Mouse (Mus musculus) CH12.LX (cell line): ENCODE measurements around the gene Pde6d. TPM values are rescaled to one million over a fixed set of nuclear protein-coding genes. Genes with fewer than 3 reads are reported as not detected.
"Not testable (repeated sequence)": the region's sequence is repeated elsewhere in the genome, so short reads cannot be mapped to it uniquely, and the experiment has no call there.

Experiments
- DNase-seq: peaks from one replicate; pipeline ENCODE4 v3.0.0-alpha.2; 2013; ENCODE audit errors: extremely low read depth
- H3K27ac ChIP-seq: 2 replicates; pipeline ENCODE4 v1.5.1; 2012; ENCODE audit warnings: low read depth, mild to moderate bottlenecking, control low read depth, moderate library complexity; ENCODE audit not compliant: insufficient read depth
- H3K27me3 ChIP-seq: replicated peaks from 2 replicates; pipeline ENCODE3; 2012; ENCODE audit warnings: inconsistent platforms
- H3K36me3 ChIP-seq, 2 experiments: replicated peaks in 1 of 2; 2 replicates each; pipeline versions ENCODE3 to v1.6.1; 2012; ENCODE audit warnings: inconsistent platforms in 1 of 2, low read length in 1 of 2, mild to moderate bottlenecking in 1 of 2, mixed read lengths in 1 of 2, moderate library complexity in 1 of 2; ENCODE audit not compliant: control insufficient read depth in 1 of 2, insufficient read depth in 1 of 2
- H3K4me1 ChIP-seq, 2 experiments: 2 replicates each; pipeline ENCODE4 v1.6.1; 2012; ENCODE audit warnings: inconsistent platforms in 1 of 2, moderate library complexity in 1 of 2; ENCODE audit not compliant: insufficient read depth in 2 of 2, control insufficient read depth in 1 of 2
- H3K4me2 ChIP-seq: 2 replicates; pipeline ENCODE4 v1.6.1; 2012; ENCODE audit warnings: low read depth, mild to moderate bottlenecking, control low read depth; ENCODE audit not compliant: poor library complexity, insufficient read depth, severe bottlenecking
- H3K4me3 ChIP-seq, 3 experiments: fragments of 150-350 bp in 1 of 3; sonication (generic) in 1 of 3; replicated peaks in 1 of 3; 2 replicates each; pipeline versions ENCODE3 to v1.5.1; 2011 to 2012; ENCODE audit warnings: low read depth in 2 of 3, low read length in 2 of 3, mild to moderate bottlenecking in 2 of 3, moderate library complexity in 2 of 3, control low read depth in 1 of 3, improper control_type of control experiment in 1 of 3, inconsistent platforms in 1 of 3, mixed read lengths in 1 of 3; ENCODE audit not compliant: poor library complexity in 1 of 3
- H3K79me2 ChIP-seq: replicated peaks from 2 replicates; pipeline ENCODE4 v1.6.1; 2012; ENCODE audit warnings: mild to moderate bottlenecking, moderate library complexity; ENCODE audit not compliant: control insufficient read depth, poor library complexity, insufficient read depth, severe bottlenecking; ENCODE audit errors: extremely low read depth
- H3K9ac ChIP-seq: 2 replicates; pipeline ENCODE4 v1.6.1; 2012; ENCODE audit warnings: low read depth, mild to moderate bottlenecking, control low read depth, moderate library complexity; ENCODE audit not compliant: insufficient read depth
- H3K9me3 ChIP-seq: replicated peaks from 2 replicates; pipeline ENCODE3; 2012; ENCODE audit warnings: low read length, inconsistent platforms, mixed read lengths
- CHD1 ChIP-seq: IDR thresholded peaks from 2 replicates; pipeline ENCODE4 v1.6.1; 2012; ENCODE audit warnings: low read depth, low read length, improper control_type of control experiment, inconsistent platforms
- CTCF ChIP-seq, 2 experiments: IDR thresholded peaks in 1 of 2; conservative IDR thresholded peaks in 1 of 2; 2 replicates each; pipeline ENCODE4 v1.5.1; 2011 to 2012; ENCODE audit warnings: low read depth in 2 of 2, low read length in 2 of 2, improper control_type of control experiment in 1 of 2, inconsistent platforms in 1 of 2, mild to moderate bottlenecking in 1 of 2, moderate library complexity in 1 of 2
- GABPA ChIP-seq: IDR thresholded peaks from 2 replicates; pipeline ENCODE4 v1.6.1; 2012; ENCODE audit warnings: low read depth, low read length, improper control_type of control experiment, inconsistent platforms; ENCODE audit not compliant: insufficient replicate concordance
- JUN ChIP-seq: IDR thresholded peaks from 2 replicates; pipeline ENCODE4 v1.6.1; 2011; ENCODE audit warnings: low read depth, mild to moderate bottlenecking, low read length, improper control_type of control experiment, moderate library complexity; ENCODE audit not compliant: insufficient read depth
- MAZ ChIP-seq: IDR thresholded peaks from 2 replicates; pipeline ENCODE4 v1.6.1; 2012; ENCODE audit warnings: low read depth, mild to moderate bottlenecking, inconsistent platforms, low read length, improper control_type of control experiment, moderate library complexity
- MEF2A ChIP-seq: IDR thresholded peaks from 2 replicates; pipeline ENCODE4 v1.6.1; 2014; ENCODE audit warnings: low read depth, mild to moderate bottlenecking, inconsistent platforms, low read length, improper control_type of control experiment, borderline replicate concordance
- MXI1 ChIP-seq: IDR thresholded peaks from 2 replicates; pipeline ENCODE4 v1.6.1; 2011; ENCODE audit warnings: mild to moderate bottlenecking, low read depth, low read length, improper control_type of control experiment
- NRF1 ChIP-seq: IDR thresholded peaks from 2 replicates; pipeline ENCODE4 v1.6.1; 2014; ENCODE audit warnings: low read depth, mild to moderate bottlenecking, inconsistent platforms, low read length, improper control_type of control experiment, moderate library complexity
- PAX5 ChIP-seq: IDR thresholded peaks from 2 replicates; pipeline ENCODE4 v1.6.1; 2012; ENCODE audit warnings: low read length, inconsistent platforms, mixed read lengths
- POLR2A ChIP-seq: IDR thresholded peaks from 2 replicates; pipeline ENCODE4 v1.6.1; 2011; ENCODE audit warnings: low read depth, mild to moderate bottlenecking, improper control_type of control experiment, low read length
- POLR2AphosphoS2 ChIP-seq: IDR thresholded peaks from 2 replicates; pipeline ENCODE4 v1.6.1; 2011; ENCODE audit warnings: low read depth, low read length, improper control_type of control experiment
- RAD21 ChIP-seq: IDR thresholded peaks from 2 replicates; pipeline ENCODE4 v1.6.1; 2011; ENCODE audit warnings: low read depth, mild to moderate bottlenecking, low read length, improper control_type of control experiment, moderate library complexity
- TBP ChIP-seq: conservative IDR thresholded peaks from 2 replicates; pipeline ENCODE4 v1.6.1; 2011; ENCODE audit warnings: low read depth, low read length, improper control_type of control experiment
- UBTF ChIP-seq: IDR thresholded peaks from 2 replicates; pipeline ENCODE4 v1.6.1; 2012; ENCODE audit warnings: low read depth, mild to moderate bottlenecking, inconsistent platforms, low read length, improper control_type of control experiment, moderate library complexity
- ZKSCAN1 ChIP-seq: IDR thresholded peaks from 2 replicates; pipeline ENCODE4 v1.6.1; 2012; ENCODE audit warnings: low read depth, inconsistent platforms, low read length, improper control_type of control experiment, borderline replicate concordance
- ZMIZ1 ChIP-seq: IDR thresholded peaks from 2 replicates; pipeline ENCODE4 v1.6.1; 2012; ENCODE audit warnings: low read depth, mild to moderate bottlenecking, inconsistent platforms, low read length, improper control_type of control experiment
- ZNF384 ChIP-seq: IDR thresholded peaks from 2 replicates; pipeline ENCODE4 v1.6.1; 2012; ENCODE audit warnings: low read depth, low read length, improper control_type of control experiment, inconsistent platforms
- dilution Hi-C: fragments of 300-500 bp; cut with MboI; formaldehyde crosslinking; loops from 2 replicates; pipeline ENCODE4 v1.14.3; 2020; ENCODE audit warnings: low sequenced_read_pairs; ENCODE audit not compliant: extremely low pct_unique_long_range_greater_than_20kb, extremely low pct_ligation_motif_present
- in situ Hi-C: fragments of 300-500 bp; cut with MboI; formaldehyde crosslinking; loops from 3 replicates; pipeline ENCODE4 v1.14.3; 2019; ENCODE audit warnings: low sequenced_read_pairs, low pct_ligation_motif_present, low pct_unique_long_range_greater_than_20kb, mixed read lengths
- polyA plus RNA-seq: library from polyadenylated mRNA; unstranded; fragments of >175 nt; gene quantifications from 2 replicates; pipeline ENCODE4 v1.2.1, GENCODE M21; 2012; ENCODE audit warnings: low read depth; ENCODE audit not compliant: insufficient read length
- total RNA-seq, 2 experiments: library from RNA; depleted of rRNA; stranded (reverse); fragments of 300-350 nt in 1 of 2; fragments of >200 nt in 1 of 2; gene quantifications; 2 replicates each; pipeline ENCODE4 v1.2.3; 2012 to 2014

The Pde6d gene
- total and polyA plus RNA-seq, 3 experiments = 7.1 to 23.2 (median 20.8) TPM

- no peak for DNase-seq
- TF ChIP-seq JUN = no peak
- no peak overlapping the region for H3K9ac ChIP-seq
- H3K4me2 ChIP-seq = no peak overlapping the region
- no peaks in the 10 kb centered on the region for H3K9me3 ChIP-seq
- no peaks in the 10 kb centered on the region for H3K79me2 ChIP-seq
- no peak overlapping the region for H3K4me3 ChIP-seq
- in situ Hi-C loops (no loop called here), dilution Hi-C loops (no loop called here)
- H3K36me3 ChIP-seq = peaks cover 22 to 63% of the 10 kb centered on the region in 2 experiments
- no peaks in the 10 kb centered on the region for H3K27me3 ChIP-seq
- no peak overlapping the region for H3K27ac ChIP-seq
- H3K4me1 ChIP-seq = no peaks in the 10 kb centered on the region
Observed at GRCm38 (mm10) chr1:86546797-86547196, 35.6 kb downstream of the Pde6d start.

- DNase-seq = no peak
- Histone ChIP-seq H3K4me1 (no peaks in the 10 kb centered on the region; a peak in 1 of 4 replicates), H3K9ac (no peak overlapping the region), H3K27ac (no peak overlapping the region), H3K4me3 (no peak overlapping the region), H3K9me3 (no peaks in the 10 kb centered on the region), H3K27me3 (no peaks in the 10 kb centered on the region), H3K36me3 (peaks cover 22 to 54% of the 10 kb centered on the region in 2 experiments), H3K4me2 (no peak overlapping the region), H3K79me2 (no peaks in the 10 kb centered on the region)
- in situ Hi-C loops (no loop called here), dilution Hi-C loops (no loop called here)
- TF ChIP-seq NRF1 (no peak), ZNF384 (no peak), CTCF (conservative IDR thresholded peaks at IDR 0.05 in 1 of 2, IDR thresholded peaks at IDR 0.05 in 1 of 2; ENCODE audit: low read depth in 2 of 2, low read length in 2 of 2) (no peak), ZMIZ1 (no peak), POLR2A (no peak), RAD21 (no peak), CHD1 (no peak), MAZ (no peak), MEF2A (no peak), ZKSCAN1 (no peak), UBTF (no peak), TBP (no peak), PAX5 (no peak), POLR2AphosphoS2 (no peak), MXI1 (no peak), GABPA (no peak)
Observed at GRCm38 (mm10) chr1:86542584-86542983, 39.8 kb downstream of the Pde6d start.

- H3K9me3 ChIP-seq, H3K9ac ChIP-seq, H3K4me2 ChIP-seq, H3K4me3 ChIP-seq, H3K27ac ChIP-seq, H3K79me2 ChIP-seq, H3K4me1 ChIP-seq, dilution Hi-C loops, H3K27me3 ChIP-seq, DNase-seq: not testable (repeated sequence)
- in situ Hi-C loops = loop anchor here (5.0 kb wide), 1 partner anchor 37 kb away; no protein-coding TSS in a partner anchor
- H3K36me3 ChIP-seq = peaks cover 20 to 29% of the 10 kb centered on the region in 2 experiments
Observed at GRCm38 (mm10) chr1:86539583-86539982, 42.8 kb downstream of the Pde6d start.
